Mouse (Mus musculus) stomach, embryonic 14.5 days (tissue): ENCODE data around the gene Zkscan6. TPM values are rescaled to one million over a fixed set of nuclear protein-coding genes. Genes with fewer than 3 reads are reported as not detected.

Source experiments
- ATAC-seq: fragments of 200-750 bp; cut with Nextera tagmentation; 2 replicates; pipeline ENCODE4 v1.8.0; 2017; ENCODE audit warnings: low read depth, moderate TSS enrichment; ENCODE audit not compliant: insufficient number of reproducible peaks, insufficient read depth, low FRiP score
- H3K27ac ChIP-seq: fragments of 300-500 bp; sonication (generic); 2 replicates; pipeline ENCODE4 v1.5.1; 2014; ENCODE audit warnings: mild to moderate bottlenecking, low read length, moderate library complexity, mixed read lengths
- H3K27me3 ChIP-seq: fragments of 300-500 bp; sonication (generic); 2 replicates; pipeline ENCODE4 v1.6.1; 2014; ENCODE audit warnings: low read length, control low read depth, mixed read lengths; ENCODE audit not compliant: control insufficient read depth, insufficient read depth
- H3K36me3 ChIP-seq: fragments of 300-500 bp; sonication (generic); 2 replicates; pipeline ENCODE4 v1.6.1; 2014; ENCODE audit warnings: mild to moderate bottlenecking, control low read depth, low read length, moderate library complexity, mixed read lengths; ENCODE audit not compliant: control insufficient read depth, insufficient read depth
- H3K4me1 ChIP-seq: fragments of 300-500 bp; sonication (generic); 2 replicates; pipeline ENCODE4 v1.6.1; 2014; ENCODE audit warnings: low read length, control low read depth, mixed read lengths; ENCODE audit not compliant: control insufficient read depth, insufficient read depth
- H3K4me2 ChIP-seq: fragments of 300-500 bp; sonication (generic); replicated peaks from 2 replicates; pipeline ENCODE4 v1.6.1; 2014; ENCODE audit warnings: low read depth, low read length, control low read depth
- H3K4me3 ChIP-seq: fragments of 300-500 bp; sonication (generic); 2 replicates; pipeline ENCODE4 v1.5.1; 2014; ENCODE audit warnings: low read depth, low read length, control low read depth
- H3K9ac ChIP-seq: fragments of 300-500 bp; sonication (generic); replicated peaks from 2 replicates; pipeline ENCODE4 v1.6.1; 2014; ENCODE audit warnings: low read depth, mild to moderate bottlenecking, control low read depth, low read length, moderate library complexity, mixed read lengths
- H3K9me3 ChIP-seq: fragments of 300-500 bp; sonication (generic); 2 replicates; pipeline ENCODE4 v1.6.1; 2016; ENCODE audit warnings: low read depth, low read length, control low read depth; ENCODE audit not compliant: control insufficient read depth
- WGBS: fragments of 180-500 bp; shearing (Covaris S2); extraction: QIAGEN DNeasy Blood & Tissue Kit; methylation state at CpG from one replicate; pipeline ENCODE4 v1.1.7; 2014; 5-methylcytosine and 5-hydroxymethylcytosine counted together
- polyA plus RNA-seq: library from polyadenylated mRNA; unstranded; fragments of >200 nt; fragmentation: Nextera tagmentation; extraction: Ambion mirVana; gene quantifications from 2 replicates; pipeline ENCODE4 v1.2.1, GENCODE M21; 2014

The Zkscan6 gene
- polyA plus RNA-seq, 1 experiment from 2014 or later = 14.4 TPM

GRCm38 (mm10) chr11:65794428-65795219 is 12.4 kb upstream of the Zkscan6 start:
- Histone ChIP-seq H3K27ac (no peak overlapping the region), H3K4me2 (no peak overlapping the region), H3K4me3 (no peak overlapping the region), H3K4me1 (no peaks in the 10 kb centered on the region), H3K27me3 (no peaks in the 10 kb centered on the region), H3K36me3 (no peaks in the 10 kb centered on the region), H3K9ac (no peak overlapping the region), H3K9me3 (no peaks in the 10 kb centered on the region)
- WGBS = 61% methylated on average over 10 of the region's 10 CpGs
- ATAC-seq = no peak

- H3K4me3 ChIP-seq = no peak overlapping the region
- H3K36me3 ChIP-seq = no peaks in the 10 kb centered on the region
- no peaks in the 10 kb centered on the region for H3K9me3 ChIP-seq
- no peaks in the 10 kb centered on the region for H3K4me1 ChIP-seq
- H3K27me3 ChIP-seq = no peaks in the 10 kb centered on the region
- H3K9ac ChIP-seq = no peak overlapping the region
- H3K4me2 ChIP-seq = no peak overlapping the region
- WGBS = 74% methylated on average over 1 of the region's 1 CpGs
- no peak for ATAC-seq
- H3K27ac ChIP-seq = no peak overlapping the region
Measured at GRCm38 (mm10) chr11:65795896-65796295, 11.1 kb upstream of the Zkscan6 start.

DNA sequence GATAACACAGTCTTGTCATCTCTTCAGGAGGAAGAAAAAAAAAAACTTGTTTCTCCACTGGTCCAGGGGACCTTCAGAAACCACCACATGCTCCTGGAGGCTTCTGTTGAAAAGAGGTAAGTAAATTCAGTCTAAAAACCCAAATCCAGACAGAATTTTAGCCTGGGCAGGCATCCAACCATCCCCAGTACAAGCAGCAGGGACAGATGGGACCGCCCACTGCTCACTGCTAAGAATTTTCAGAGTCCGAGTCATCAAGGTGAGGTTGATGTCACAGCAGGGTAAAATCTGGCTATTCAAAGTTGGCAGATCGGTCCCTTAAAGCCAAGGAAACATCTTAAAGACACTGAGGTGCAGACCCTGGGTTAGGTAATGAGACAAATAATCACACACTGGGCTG is 5.1 kb upstream of the Zkscan6 start:
- Histone ChIP-seq H3K27me3 (no peaks in the 10 kb centered on the region), H3K9me3 (no peaks in the 10 kb centered on the region), H3K27ac (no peak overlapping the region), H3K4me1 (no peaks in the 10 kb centered on the region), H3K4me3 (no peak overlapping the region), H3K4me2 (no peak overlapping the region), H3K9ac (no peak overlapping the region), H3K36me3 (no peaks in the 10 kb centered on the region)
- no peak for ATAC-seq
- 55% methylated on average over 3 of the region's 3 CpGs for WGBS

GRCm38 (mm10) chr11:65806321-65806904 is 562 bp upstream of the Zkscan6 start:
- Histone ChIP-seq H3K4me2 (peak overlapping the region; percentile 75), H3K27ac (no peak overlapping the region; the same call in 1 of the 2 replicates), H3K9ac (no peak overlapping the region; the same call in 1 of the 2 replicates), H3K9me3 (no peaks in the 10 kb centered on the region), H3K4me1 (no peaks in the 10 kb centered on the region; the same call in 1 of the 2 replicates), H3K4me3 (peak overlapping the region; percentile 58), H3K36me3 (no peaks in the 10 kb centered on the region), H3K27me3 (no peaks in the 10 kb centered on the region)
- no peak; the same call in 1 of the 2 replicates for ATAC-seq
- 1% methylated on average over 20 of the region's 20 CpGs for WGBS

GRCm38 (mm10) chr11:65807601-65808000 is 626 bp downstream of the Zkscan6 start:
- WGBS = 42% methylated on average over 7 of the region's 7 CpGs
- H3K36me3 ChIP-seq = no peaks in the 10 kb centered on the region
- peak overlapping the region; percentile 50 for H3K4me2 ChIP-seq
- H3K27ac ChIP-seq = no peak overlapping the region
- no peaks in the 10 kb centered on the region; the same call in 1 of the 2 replicates for H3K4me1 ChIP-seq
- no peaks in the 10 kb centered on the region for H3K9me3 ChIP-seq
- H3K27me3 ChIP-seq = no peaks in the 10 kb centered on the region
- H3K4me3 ChIP-seq = peak overlapping the region; percentile 58
- ATAC-seq = no peak; the same call in 1 of the 2 replicates
- peak overlapping the region; percentile 54 for H3K9ac ChIP-seq

DNA sequence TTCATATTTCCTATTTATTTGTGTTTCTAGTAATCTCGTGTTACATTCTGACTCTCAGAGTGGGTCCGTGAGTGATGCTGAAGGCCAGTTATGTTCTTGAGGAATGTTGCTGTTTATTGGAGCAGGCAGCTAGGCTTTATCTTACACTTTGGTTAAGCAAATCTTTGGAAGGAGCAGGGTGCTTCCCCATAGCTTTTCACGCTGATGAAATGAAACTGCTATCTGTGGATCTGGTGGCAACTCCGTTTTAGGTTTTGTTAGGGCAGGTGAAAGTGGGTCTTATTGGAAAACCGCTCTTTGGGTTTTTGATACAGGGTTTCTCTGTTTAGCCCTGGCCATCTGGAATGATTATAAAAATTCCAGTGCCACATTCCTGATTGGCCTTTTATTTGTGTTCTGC is 5.1 kb downstream of the Zkscan6 start:
- no peaks in the 10 kb centered on the region for H3K9me3 ChIP-seq
- H3K4me1 ChIP-seq = no peaks in the 10 kb centered on the region; the same call in 1 of the 2 replicates
- whole genome bisulfite sequencing = 38% methylated on average over 5 of the region's 5 CpGs
- no peak for ATAC-seq
- no peak overlapping the region for H3K4me2 ChIP-seq
- peaks cover 21% of the 10 kb centered on the region; the same call in 1 of the 2 replicates for H3K36me3 ChIP-seq
- H3K9ac ChIP-seq = no peak overlapping the region
- H3K4me3 ChIP-seq = no peak overlapping the region
- no peaks in the 10 kb centered on the region for H3K27me3 ChIP-seq
- H3K27ac ChIP-seq = no peak overlapping the region

DNA sequence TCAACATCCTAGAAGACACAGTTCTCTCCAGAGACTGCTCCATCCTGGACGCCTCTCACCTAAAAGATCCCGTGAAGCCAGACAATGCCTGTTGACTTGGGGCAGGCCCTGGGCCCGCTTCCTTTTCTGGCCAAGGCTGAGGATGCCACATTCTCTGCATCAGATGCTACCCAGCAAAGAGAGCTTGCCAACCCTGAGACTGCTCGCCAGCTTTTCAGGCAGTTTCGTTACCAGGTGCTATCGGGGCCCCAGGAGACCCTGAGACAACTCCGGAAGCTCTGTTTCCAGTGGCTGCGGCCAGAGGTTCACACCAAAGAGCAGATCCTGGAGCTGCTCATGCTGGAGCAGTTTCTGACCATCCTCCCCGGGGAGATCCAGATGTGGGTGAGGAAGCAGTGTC is 7.4 kb downstream of the Zkscan6 start:
- no peak overlapping the region for H3K4me2 ChIP-seq
- peaks cover 21% of the 10 kb centered on the region; the same call in 1 of the 2 replicates for H3K36me3 ChIP-seq
- H3K27me3 ChIP-seq = no peaks in the 10 kb centered on the region
- H3K4me3 ChIP-seq = no peak overlapping the region
- no peak for ATAC-seq
- no peaks in the 10 kb centered on the region for H3K4me1 ChIP-seq
- 89% methylated on average over 9 of the region's 9 CpGs for WGBS
- no peaks in the 10 kb centered on the region for H3K9me3 ChIP-seq
- no peak overlapping the region for H3K9ac ChIP-seq
- H3K27ac ChIP-seq = no peak overlapping the region

- ATAC-seq = no peak
- H3K27me3 ChIP-seq = no peaks in the 10 kb centered on the region
- 75% methylated on average over 6 of the region's 6 CpGs for WGBS
- peaks cover 21% of the 10 kb centered on the region; the same call in 1 of the 2 replicates for H3K36me3 ChIP-seq
- H3K9ac ChIP-seq = no peak overlapping the region
- no peak overlapping the region for H3K4me3 ChIP-seq
- H3K4me2 ChIP-seq = no peak overlapping the region
- H3K27ac ChIP-seq = no peak overlapping the region
- no peaks in the 10 kb centered on the region for H3K9me3 ChIP-seq
- no peaks in the 10 kb centered on the region for H3K4me1 ChIP-seq
Measured at GRCm38 (mm10) chr11:65816237-65816636, 9.3 kb downstream of the Zkscan6 start.
